Mouse (Mus musculus) hindbrain, embryonic 13.5 days (tissue): ENCODE results near the gene Agap2. TPM values are rescaled to one million over a fixed set of nuclear protein-coding genes. Genes with fewer than 3 reads are reported as not detected.
"Not testable (repeated sequence)": the region's sequence is repeated elsewhere in the genome, so short reads cannot be mapped to it uniquely, and the experiment has no call there.

Experiments
- ATAC-seq: fragments of 200-750 bp; cut with Nextera tagmentation; 2 replicates; pipeline ENCODE4 v1.8.0; 2017; ENCODE audit warnings: moderate TSS enrichment; ENCODE audit not compliant: low FRiP score
- H3K27ac ChIP-seq: fragments of 300-500 bp; sonication (generic); 2 replicates; pipeline ENCODE4 v1.5.1; 2015; ENCODE audit warnings: inconsistent platforms, mild to moderate bottlenecking, moderate library complexity
- H3K27me3 ChIP-seq: fragments of 300-500 bp; sonication (generic); 2 replicates; pipeline ENCODE4 v1.6.1; 2015; ENCODE audit warnings: mild to moderate bottlenecking, inconsistent platforms
- H3K36me3 ChIP-seq: fragments of 300-500 bp; sonication (generic); 2 replicates; pipeline ENCODE4 v1.6.1; 2015; ENCODE audit warnings: mild to moderate bottlenecking, inconsistent platforms
- H3K4me1 ChIP-seq: fragments of 300-500 bp; sonication (generic); replicated peaks from 2 replicates; pipeline ENCODE4 v1.6.1; 2015; ENCODE audit warnings: inconsistent platforms
- H3K4me2 ChIP-seq: fragments of 300-500 bp; sonication (generic); 2 replicates; pipeline ENCODE4 v1.6.1; 2015; ENCODE audit warnings: inconsistent platforms, mild to moderate bottlenecking, moderate library complexity
- H3K4me3 ChIP-seq: fragments of 300-500 bp; sonication (generic); 2 replicates; pipeline ENCODE4 v1.5.1; 2015; ENCODE audit warnings: mild to moderate bottlenecking, inconsistent platforms
- H3K9ac ChIP-seq: fragments of 300-500 bp; sonication (generic); 2 replicates; pipeline ENCODE4 v1.6.1; 2015; ENCODE audit warnings: mild to moderate bottlenecking, inconsistent platforms
- H3K9me3 ChIP-seq: fragments of 300-500 bp; sonication (generic); 2 replicates; pipeline ENCODE4 v1.6.1; 2016; ENCODE audit warnings: inconsistent platforms
- WGBS: fragments of 180-500 bp; shearing (Covaris S2); methylation state at CpG from one replicate; pipeline ENCODE4 v1.1.7; 2015; 5-methylcytosine and 5-hydroxymethylcytosine counted together
- polyA plus RNA-seq: library from polyadenylated mRNA; unstranded; fragments of >200 nt; fragmentation: Nextera tagmentation; extraction: Ambion mirVana; gene quantifications from 2 replicates; pipeline ENCODE4 v1.2.1, GENCODE M21; 2015

Agap2 gene
- polyA plus RNA-seq, 1 experiment from 2014 or later: 3.1 TPM

DNA sequence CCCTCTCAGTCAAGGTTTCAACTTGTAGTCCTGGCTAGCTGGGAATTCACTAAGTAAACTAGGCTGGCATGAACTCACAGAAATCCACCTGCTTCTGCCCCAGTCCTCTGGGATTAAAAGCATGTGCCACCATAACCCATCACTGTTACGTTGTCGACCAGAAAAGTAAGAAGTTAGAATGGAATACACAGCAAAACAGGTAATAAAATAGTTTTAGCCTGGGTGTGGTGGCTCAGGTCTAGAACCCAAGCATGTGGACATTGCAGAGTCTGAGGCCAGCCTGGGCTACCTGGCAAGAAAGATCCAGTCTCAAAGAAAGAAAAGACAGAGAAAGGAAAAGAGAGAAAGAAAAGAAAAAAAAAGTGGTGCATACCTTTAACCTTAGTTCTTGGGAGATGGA is 13.6 kb upstream of the Agap2 start:
- WGBS: 72% methylated on average over 2 of the region's 2 CpGs
- peak overlapping the region; percentile 91 for H3K4me3 ChIP-seq
- peaks cover 31% of the 10 kb centered on the region for H3K36me3 ChIP-seq
- H3K9me3 ChIP-seq: no peaks in the 10 kb centered on the region
- no peak for ATAC-seq
- H3K27me3 ChIP-seq: no peaks in the 10 kb centered on the region
- H3K4me2 ChIP-seq: peak overlapping the region; percentile 84
- peaks cover 61% of the 10 kb centered on the region for H3K4me1 ChIP-seq
- peak overlapping the region; percentile 99 for H3K27ac ChIP-seq
- H3K9ac ChIP-seq: peak overlapping the region; percentile 99

DNA sequence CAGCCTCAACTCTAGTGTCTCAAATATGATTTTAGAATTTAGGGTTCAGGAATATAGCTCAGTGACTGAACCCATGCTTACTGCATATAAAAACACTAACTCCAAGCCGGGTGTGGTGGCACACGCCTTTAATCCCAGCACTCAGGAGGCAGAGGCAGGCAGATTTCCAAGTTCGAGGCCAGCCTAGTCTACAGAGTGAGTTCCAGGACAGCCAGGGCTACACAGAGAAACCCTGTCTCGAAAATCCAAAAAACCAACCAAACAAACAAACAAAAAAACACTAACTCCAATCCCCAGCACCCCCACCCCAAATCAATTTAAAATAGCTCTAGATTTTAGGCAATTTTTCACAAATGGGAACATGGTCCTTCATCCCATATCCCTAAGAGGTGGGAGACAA is 13.0 kb upstream of the Agap2 start:
- H3K27me3 ChIP-seq, H3K9me3 ChIP-seq, ATAC-seq, H3K4me2 ChIP-seq, H3K4me3 ChIP-seq: not testable (repeated sequence)
- H3K27ac ChIP-seq: peak overlapping the region; percentile 99
- 0 out of 2 replicates have a peak overlapping the region, but pooled peaks have one; percentile 19 for H3K9ac ChIP-seq
- H3K4me1 ChIP-seq: peaks cover 63% of the 10 kb centered on the region
- WGBS: 91% methylated on average over 4 of the region's 4 CpGs
- H3K36me3 ChIP-seq: peaks cover 31% of the 10 kb centered on the region

DNA sequence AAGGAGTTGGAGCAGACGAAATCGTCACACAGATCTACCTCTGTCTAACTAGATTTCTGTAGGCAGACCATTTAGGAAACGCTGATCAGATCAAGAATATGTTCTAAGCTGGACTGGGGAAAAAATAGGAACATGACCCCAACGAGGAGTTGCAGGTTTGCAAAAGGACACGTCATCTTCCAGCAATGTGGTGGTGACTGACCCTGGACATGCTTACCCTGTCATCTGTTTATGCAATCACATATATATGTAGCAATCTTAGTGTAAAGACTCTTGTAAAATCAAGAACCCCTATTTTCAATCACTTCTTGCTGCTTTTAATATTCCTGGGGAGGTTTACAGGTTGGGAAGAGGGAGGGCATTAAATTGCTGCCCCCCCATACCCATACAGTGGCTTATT is 12.6 kb upstream of the Agap2 start:
- 80% methylated on average over 5 of the region's 5 CpGs for WGBS
- Histone ChIP-seq H3K36me3 (peaks cover 31% of the 10 kb centered on the region), H3K4me2 (peak overlapping the region; percentile 47), H3K9me3 (no peaks in the 10 kb centered on the region), H3K4me3 (no peak overlapping the region), H3K4me1 (peaks cover 59% of the 10 kb centered on the region), H3K27ac (peak overlapping the region; percentile 83), H3K9ac (0 out of 2 replicates have a peak overlapping the region, but pooled peaks have one; percentile 19), H3K27me3 (no peaks in the 10 kb centered on the region)
- no peak for ATAC-seq

DNA sequence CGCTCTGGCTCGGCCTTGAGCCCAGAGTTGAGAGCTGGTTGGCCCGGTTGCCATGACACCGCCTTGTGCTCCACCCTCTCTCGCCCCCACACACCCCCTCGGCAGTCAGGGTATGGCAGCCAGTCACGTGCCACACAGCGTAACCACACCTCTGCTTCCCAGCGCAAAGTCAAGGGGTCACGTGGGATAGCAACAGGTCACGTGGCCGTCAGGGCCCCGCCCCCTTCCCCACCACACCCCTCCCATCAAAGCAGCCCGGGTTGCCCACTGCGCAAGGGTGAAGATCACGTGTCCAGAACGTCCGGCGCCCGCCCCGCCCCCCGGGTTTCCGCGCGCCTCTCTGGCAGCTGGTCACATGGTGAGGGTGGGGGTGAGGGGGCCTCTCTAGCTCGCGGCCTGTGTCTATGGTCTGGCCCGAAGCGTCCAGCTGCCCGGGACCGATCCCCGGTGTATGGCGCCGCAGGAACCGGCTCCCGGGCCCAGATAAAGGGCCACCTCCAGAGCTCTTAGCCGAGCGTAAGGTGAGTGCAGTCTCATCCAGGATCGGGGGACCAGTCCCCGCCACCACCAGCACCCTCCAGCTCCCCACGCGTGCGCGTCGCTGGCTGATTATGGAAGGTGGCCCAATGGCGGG is 11.7 kb upstream of the Agap2 start, which contains the start of gene Cdk4:
Gene Cdk4, plus strand, starts transcription at position 296 of the 634 bp plus-strand sequence.
- H3K4me2 ChIP-seq: peak within 1 kb of the TSS; percentile 85
- H3K4me3 ChIP-seq: peak within 1 kb of the TSS; percentile 69
- no peaks in the 10 kb centered on the region for H3K9me3 ChIP-seq
- peak; percentile 91 for ATAC-seq
- H3K4me1 ChIP-seq: peaks cover 58% of the 10 kb centered on the region
- under 1% methylated on average over 46 of the region's 46 CpGs for WGBS
- peak within 1 kb of the TSS; percentile 88 for H3K9ac ChIP-seq
- H3K27me3 ChIP-seq: no peaks in the 10 kb centered on the region
- peaks cover 37% of the 10 kb centered on the region for H3K36me3 ChIP-seq
- H3K27ac ChIP-seq: peak within 1 kb of the TSS; percentile 91

DNA sequence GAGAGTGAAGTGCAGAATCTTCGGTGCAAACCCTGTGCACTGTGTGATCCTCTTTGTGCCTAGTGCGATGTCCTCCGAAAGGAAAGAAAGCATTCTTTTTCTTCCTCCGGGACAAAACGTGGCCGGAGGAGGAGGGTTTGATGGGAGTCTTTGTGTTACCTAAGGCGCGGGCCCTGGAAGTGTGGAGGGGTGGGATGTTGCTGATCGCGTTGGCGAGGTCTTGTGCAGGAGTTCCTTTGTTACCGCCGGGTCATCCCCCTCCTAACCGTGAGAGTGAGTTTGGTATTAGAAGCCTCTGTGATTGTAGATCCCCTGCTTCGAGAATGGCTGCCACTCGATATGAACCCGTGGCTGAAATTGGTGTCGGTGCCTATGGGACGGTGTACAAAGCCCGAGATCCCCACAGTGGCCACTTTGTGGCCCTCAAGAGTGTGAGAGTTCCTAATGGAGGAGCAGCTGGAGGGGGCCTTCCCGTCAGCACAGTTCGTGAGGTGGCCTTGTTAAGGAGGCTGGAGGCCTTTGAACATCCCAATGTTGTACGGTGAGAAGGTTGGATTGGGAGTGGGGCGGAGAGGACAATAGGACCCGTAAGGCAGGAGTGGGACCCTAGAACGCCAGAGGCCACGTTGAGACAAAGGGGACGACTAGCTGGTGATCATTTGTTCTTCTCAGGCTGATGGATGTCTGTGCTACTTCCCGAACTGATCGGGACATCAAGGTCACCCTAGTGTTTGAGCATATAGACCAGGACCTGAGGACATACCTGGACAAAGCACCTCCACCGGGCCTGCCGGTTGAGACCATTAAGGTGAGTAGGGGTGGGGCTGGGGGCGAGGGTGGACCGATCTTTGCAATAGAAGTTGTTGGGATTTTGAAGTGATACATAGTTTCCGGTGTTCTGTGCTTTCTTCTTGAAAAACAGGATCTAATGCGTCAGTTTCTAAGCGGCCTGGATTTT is 10.9 kb upstream of the Agap2 start:
- Histone ChIP-seq H3K4me1 (peaks cover 59% of the 10 kb centered on the region), H3K4me3 (peak overlapping the region; percentile 69), H3K9ac (peak overlapping the region; percentile 88), H3K27me3 (no peaks in the 10 kb centered on the region), H3K27ac (peak overlapping the region; percentile 91), H3K9me3 (no peaks in the 10 kb centered on the region), H3K4me2 (peak overlapping the region; percentile 85), H3K36me3 (peaks cover 40% of the 10 kb centered on the region)
- WGBS: 13% methylated on average over 37 of the region's 37 CpGs
- peak; percentile 4; the same call in 1 of the 2 replicates for ATAC-seq

DNA sequence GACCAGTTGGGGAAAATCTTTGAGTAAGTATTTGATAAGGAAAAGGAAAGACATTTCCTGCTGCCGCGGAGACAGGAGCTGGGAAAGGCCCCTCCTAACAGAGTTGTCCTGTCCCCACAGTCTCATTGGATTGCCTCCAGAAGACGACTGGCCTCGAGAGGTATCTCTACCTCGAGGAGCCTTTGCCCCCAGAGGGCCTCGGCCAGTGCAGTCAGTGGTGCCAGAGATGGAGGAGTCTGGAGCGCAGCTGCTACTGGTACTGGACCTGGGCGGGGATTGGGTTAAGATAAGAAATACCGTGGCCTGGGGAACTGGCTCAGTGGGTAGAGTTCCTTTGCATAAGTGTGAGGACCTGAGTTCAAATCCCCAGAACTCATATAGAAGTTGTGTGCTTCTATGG is 9.1 kb upstream of the Agap2 start:
- WGBS: 90% methylated on average over 9 of the region's 9 CpGs
- Histone ChIP-seq H3K9ac (no peak overlapping the region), H3K27me3 (no peaks in the 10 kb centered on the region), H3K4me1 (peaks cover 63% of the 10 kb centered on the region), H3K4me2 (no peak overlapping the region), H3K27ac (no peak overlapping the region; the same call in 1 of the 2 replicates), H3K4me3 (peak overlapping the region; percentile 69), H3K9me3 (no peaks in the 10 kb centered on the region), H3K36me3 (peaks cover 40% of the 10 kb centered on the region)
- no peak for ATAC-seq

DNA sequence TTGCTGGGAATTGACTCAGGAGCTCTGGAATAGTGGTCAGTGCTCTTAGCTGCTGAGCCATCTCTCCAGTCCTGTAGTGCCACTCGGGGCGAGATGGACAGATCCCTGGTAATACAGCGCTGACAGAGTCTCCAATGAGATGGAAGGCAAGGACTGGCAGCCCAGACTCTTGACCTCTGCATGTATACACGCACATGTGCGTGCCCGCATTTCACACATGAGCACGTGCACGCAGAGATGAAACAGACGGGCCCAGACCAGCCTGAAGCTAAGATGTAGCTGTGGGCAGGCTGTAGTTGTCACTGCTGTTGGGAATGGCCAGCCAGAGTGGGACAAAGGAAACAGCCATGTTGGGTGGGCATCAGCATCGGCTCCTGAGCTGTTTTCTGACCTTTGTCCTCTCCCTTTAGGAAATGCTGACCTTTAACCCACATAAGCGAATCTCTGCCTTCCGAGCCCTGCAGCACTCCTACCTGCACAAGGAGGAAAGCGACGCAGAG is 8.5 kb upstream of the Agap2 start:
- 87% methylated on average over 14 of the region's 14 CpGs for WGBS
- no peak for ATAC-seq
- H3K4me1 ChIP-seq: peaks cover 62% of the 10 kb centered on the region
- no peak overlapping the region for H3K4me2 ChIP-seq
- no peak overlapping the region for H3K27ac ChIP-seq
- no peaks in the 10 kb centered on the region for H3K9me3 ChIP-seq
- no peaks in the 10 kb centered on the region for H3K27me3 ChIP-seq
- H3K4me3 ChIP-seq: no peak overlapping the region
- peaks cover 40% of the 10 kb centered on the region for H3K36me3 ChIP-seq
- H3K9ac ChIP-seq: no peak overlapping the region

DNA sequence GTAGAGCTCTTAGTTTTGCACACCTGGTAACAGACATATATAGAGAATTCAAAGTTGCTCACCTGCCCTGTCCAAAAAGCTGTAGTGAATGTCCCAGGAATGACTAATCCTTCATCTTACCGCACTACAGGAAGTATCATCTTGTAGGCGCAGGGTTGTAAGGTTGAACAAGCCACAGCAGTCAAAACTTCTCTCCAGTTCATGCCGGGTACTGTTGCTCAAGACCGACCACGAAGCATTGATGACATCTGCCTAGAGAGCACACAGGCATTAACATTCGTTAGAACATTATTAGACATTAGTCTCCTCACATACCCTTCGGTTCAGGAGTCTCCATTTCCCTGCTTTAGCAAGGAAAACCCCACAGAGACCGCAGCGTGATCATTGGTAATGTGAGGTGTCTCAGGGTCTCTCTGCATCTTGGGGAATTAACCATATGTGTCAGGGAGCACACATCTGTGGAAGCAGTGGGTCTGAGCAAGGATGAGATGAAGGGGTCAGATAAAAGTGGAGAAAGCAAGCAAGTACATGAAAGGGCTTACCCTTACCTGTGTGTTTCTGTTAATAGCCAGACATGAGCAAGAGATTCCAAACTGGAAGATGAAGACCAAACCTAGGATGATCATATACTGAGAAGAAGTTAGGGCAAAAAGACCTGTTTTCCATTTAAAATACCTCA is 6.6 kb upstream of the Agap2 start:
- no peak for ATAC-seq
- Histone ChIP-seq H3K4me2 (peak overlapping the region; percentile 99), H3K27me3 (no peaks in the 10 kb centered on the region), H3K4me3 (peak overlapping the region; percentile 61), H3K27ac (peak overlapping the region; percentile 92), H3K9ac (peak overlapping the region; percentile 84), H3K4me1 (peaks cover 51% of the 10 kb centered on the region), H3K36me3 (peaks cover 40% of the 10 kb centered on the region), H3K9me3 (no peaks in the 10 kb centered on the region)
- WGBS: 81% methylated on average over 9 of the region's 9 CpGs

DNA sequence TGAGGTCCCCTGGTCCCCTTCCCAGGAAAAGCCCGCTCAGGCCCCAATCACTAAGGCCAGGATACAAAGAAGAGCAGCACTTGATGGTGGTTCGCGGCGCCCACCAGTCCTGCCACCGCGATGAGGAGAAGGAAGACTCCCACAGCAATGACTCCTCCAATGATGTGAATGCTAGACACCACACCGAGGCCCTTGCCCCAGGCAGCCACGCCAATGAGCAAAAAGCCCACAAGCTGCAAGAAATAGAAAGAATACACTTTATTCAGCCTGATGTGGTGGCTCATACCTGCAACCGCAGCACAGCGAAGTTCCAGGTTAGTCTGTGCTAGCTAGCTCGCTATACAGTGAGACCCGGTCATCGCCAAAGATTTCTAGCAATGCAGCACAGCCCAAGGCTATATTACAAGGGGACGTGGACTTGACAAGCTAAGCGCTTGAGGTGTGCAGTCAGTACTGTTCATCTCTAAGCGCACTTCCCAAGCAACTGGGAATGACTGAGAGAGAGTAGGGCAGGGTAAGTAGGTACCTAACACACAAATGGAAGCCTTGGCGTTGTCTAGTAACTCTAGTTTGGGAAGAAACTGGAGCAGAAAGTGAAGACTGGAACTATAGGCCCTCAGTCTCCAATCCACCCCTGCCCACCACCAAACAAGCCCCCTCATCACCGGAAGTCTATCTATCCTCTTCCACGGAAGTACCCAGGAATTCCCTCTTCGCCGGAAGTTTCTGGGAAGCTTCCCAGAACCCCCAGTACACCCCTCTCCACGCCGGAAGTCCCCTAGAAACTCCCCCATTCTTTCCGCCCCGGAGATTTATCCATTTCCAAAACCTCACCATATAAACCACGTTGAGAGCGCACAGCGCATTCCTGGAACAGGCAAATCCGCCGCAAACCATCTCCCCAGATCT is 5.5 kb upstream of the Agap2 start:
- WGBS: 8% methylated on average over 30 of the region's 30 CpGs
- peaks cover 49% of the 10 kb centered on the region for H3K4me1 ChIP-seq
- peak; percentile 86 for ATAC-seq

DNA sequence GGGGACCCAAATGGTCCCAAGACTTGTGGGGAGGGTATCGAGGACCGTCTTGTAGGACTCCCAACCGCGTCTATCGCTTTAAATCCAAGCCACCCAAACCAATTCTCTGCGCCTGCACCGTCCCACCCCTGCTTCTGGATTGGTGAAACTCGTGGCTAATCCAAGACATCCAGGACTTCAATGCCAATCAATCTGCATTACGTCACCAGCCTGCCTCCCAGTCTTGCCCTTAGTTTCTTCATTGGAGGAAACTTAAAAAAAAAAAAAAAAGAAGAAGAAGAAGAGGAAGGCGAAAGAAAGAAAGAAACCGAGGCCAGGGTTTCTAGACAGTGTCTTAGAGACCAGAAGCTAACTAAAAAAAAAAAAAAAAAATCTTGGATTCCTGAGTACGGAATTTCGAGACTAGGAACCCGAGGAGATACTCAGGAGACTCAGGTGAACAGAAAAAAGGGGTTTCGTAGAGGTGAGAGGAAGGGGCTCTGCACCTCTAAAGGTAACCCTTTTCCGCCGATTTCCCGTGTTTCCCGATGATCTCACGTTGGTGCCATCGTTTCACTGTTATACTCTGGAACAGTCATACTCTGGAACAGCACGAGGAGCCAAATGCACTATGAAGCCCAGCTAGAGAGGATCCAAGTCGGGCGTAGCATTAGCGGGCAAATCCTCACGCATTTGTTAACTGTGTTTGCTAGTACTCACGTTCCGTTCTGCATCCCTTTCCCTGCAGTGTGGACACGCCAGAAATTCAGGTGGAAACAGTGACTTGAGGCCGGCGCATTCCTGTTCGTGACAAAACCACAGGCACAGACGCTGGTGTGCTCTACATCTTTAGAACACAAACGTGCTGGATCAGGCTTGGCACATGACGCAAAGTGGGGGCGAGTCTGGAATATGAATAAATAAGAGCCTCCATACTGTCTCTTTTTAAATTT is 4.6 kb upstream of the Agap2 start, which contains the start of gene Tspan31:
Gene Tspan31, minus strand, starts transcription at position 75 of the 932 bp plus-strand sequence.
- Histone ChIP-seq H3K27me3 (peaks cover 5% of the 10 kb centered on the region), H3K4me1 (peaks cover 40% of the 10 kb centered on the region), H3K9me3 (no peaks in the 10 kb centered on the region), H3K9ac (peak within 1 kb of the TSS; percentile 84), H3K36me3 (peaks cover 32% of the 10 kb centered on the region), H3K27ac (peak within 1 kb of the TSS; percentile 92), H3K4me3 (peak within 1 kb of the TSS; percentile 61), H3K4me2 (peak within 1 kb of the TSS; percentile 99)
- WGBS: 2% methylated on average over 36 of the region's 36 CpGs
- ATAC-seq: peak; percentile 92

More for the DNA sequence above, 5.5 kb upstream of the Agap2 start:
- peaks cover 40% of the 10 kb centered on the region for H3K36me3 ChIP-seq
- peak overlapping the region; percentile 92 for H3K27ac ChIP-seq
- H3K27me3 ChIP-seq: no peaks in the 10 kb centered on the region
- peak overlapping the region; percentile 84 for H3K9ac ChIP-seq
- H3K4me2 ChIP-seq: peak overlapping the region; percentile 99
- peak overlapping the region; percentile 61 for H3K4me3 ChIP-seq
- no peaks in the 10 kb centered on the region for H3K9me3 ChIP-seq
